Mouse (Mus musculus): ENCODE results near the gene Tbx10. TPM values are rescaled to one million over a fixed set of nuclear protein-coding genes. Genes with fewer than 3 reads are reported as not detected.
A peak's percentile ranks its signal among the peaks of the same experiment; 100 is the strongest.
"Not testable (repeated sequence)": the region's sequence is repeated elsewhere in the genome, so short reads cannot be mapped to it uniquely, and the experiment has no call there.

Tbx10 gene
- polyA plus RNA-seq, 1 experiment from 2014 or later = not detected

GRCm38 (mm10) chr19:4040941-4041340, 48.4 kb downstream of the Tbx10 start:
- not testable (repeated sequence) for H3K9me3 ChIP-seq; DNase-seq (ENCODE audit: extremely low spot score, low spot score); H3K27ac ChIP-seq; H3K27me3 ChIP-seq (ENCODE audit: poor library complexity, severe bottlenecking); H3K36me3 ChIP-seq (replicated peaks); H3K4me3 ChIP-seq
- peaks cover 24% of the 10 kb centered on the region for H3K4me1 ChIP-seq
- 92% methylated on average over 5 of the region's 5 CpGs for WGBS

GRCm38 (mm10) chr19:4041500-4041899, 48.9 kb downstream of the Tbx10 start:
- H3K36me3 ChIP-seq (replicated peaks); DNase-seq (ENCODE audit: extremely low spot score, low spot score); H3K4me3 ChIP-seq; H3K9me3 ChIP-seq; H3K27me3 ChIP-seq (ENCODE audit: poor library complexity, severe bottlenecking); H3K27ac ChIP-seq: not testable (repeated sequence)
- 87% methylated on average over 4 of the region's 4 CpGs for WGBS
- peaks cover 22% of the 10 kb centered on the region for H3K4me1 ChIP-seq

GRCm38 (mm10) chr19:4042124-4042523, 49.6 kb downstream of the Tbx10 start:
- H3K4me1 ChIP-seq = peaks cover 18% of the 10 kb centered on the region
- 78% methylated on average over 14 of the region's 14 CpGs for WGBS
- no peak overlapping the region for H3K4me3 ChIP-seq
- H3K27me3 ChIP-seq (ENCODE audit: poor library complexity, severe bottlenecking) = no peaks in the 10 kb centered on the region
- no peak for DNase-seq (ENCODE audit: extremely low spot score, low spot score)
- no peaks in the 10 kb centered on the region for H3K36me3 ChIP-seq (replicated peaks)
- H3K9me3 ChIP-seq = no peaks in the 10 kb centered on the region
- H3K27ac ChIP-seq = no peak overlapping the region

GRCm38 (mm10) chr19:4044109-4044508, 51.6 kb downstream of the Tbx10 start:
- 90% methylated on average over 5 of the region's 5 CpGs for WGBS
- not testable (repeated sequence) for H3K27ac ChIP-seq; DNase-seq (ENCODE audit: extremely low spot score, low spot score); H3K4me3 ChIP-seq; H3K36me3 ChIP-seq (replicated peaks); H3K27me3 ChIP-seq (ENCODE audit: poor library complexity, severe bottlenecking); H3K4me1 ChIP-seq; H3K9me3 ChIP-seq

DNA sequence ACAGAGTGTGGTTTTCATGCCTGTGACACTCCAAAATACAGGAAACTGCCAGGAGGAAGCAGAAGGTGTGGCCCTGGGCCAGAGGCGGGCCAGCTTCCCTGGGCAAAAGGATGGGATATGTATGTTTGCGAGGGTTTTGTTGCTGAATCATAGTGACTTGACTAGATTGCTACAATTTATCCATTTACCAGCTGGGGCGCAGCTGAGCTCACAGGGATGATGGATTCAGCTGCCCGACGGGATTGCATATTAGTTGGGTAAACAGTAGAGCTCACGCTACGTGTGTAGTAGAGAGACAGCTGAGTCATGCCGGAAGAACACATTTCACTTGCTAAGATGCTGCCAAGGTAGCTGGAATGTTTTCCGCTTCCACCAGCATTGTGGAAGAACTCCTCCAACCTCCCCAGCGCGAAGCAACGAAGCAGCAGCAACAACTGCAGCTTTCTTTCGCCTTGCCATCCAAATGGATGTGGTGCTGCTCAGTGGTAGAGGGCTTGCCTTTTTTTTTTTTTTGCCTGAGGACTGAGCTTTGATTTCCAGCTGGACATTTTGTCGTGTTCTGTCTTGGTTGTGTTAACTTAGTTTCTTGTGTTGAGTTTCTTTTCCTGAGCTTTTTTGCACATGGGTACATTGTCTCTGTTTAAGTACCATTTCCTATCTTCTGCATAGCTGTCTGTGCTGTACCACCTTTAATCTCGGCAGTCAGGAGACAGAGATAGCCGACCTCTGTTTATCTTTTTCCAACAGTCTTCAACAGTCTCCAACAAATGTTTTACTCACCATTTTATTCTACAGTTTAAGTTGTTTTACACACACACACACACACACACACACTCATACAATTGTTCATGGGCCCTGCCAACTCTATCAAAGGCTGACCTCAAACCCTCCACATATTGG, 53.7 kb downstream of the Tbx10 start, which contains the start of gene Gstp2:
Gene Gstp2, minus strand, starts transcription at position 58 of the 900 bp plus-strand sequence.
- H3K4me3 ChIP-seq = no peak within 1 kb of the TSS
- WGBS = 69% methylated on average over 16 of the region's 16 CpGs
- H3K36me3 ChIP-seq (replicated peaks) = no peaks in the 10 kb centered on the region
- H3K27me3 ChIP-seq (ENCODE audit: poor library complexity, severe bottlenecking) = no peaks in the 10 kb centered on the region
- H3K27ac ChIP-seq = no peak within 1 kb of the TSS
- 0 out of 2 replicates have a peak, but pooled peaks cover 6% of the 10 kb centered on the region for H3K4me1 ChIP-seq
- DNase-seq (ENCODE audit: extremely low spot score, low spot score) = no peak
- H3K9me3 ChIP-seq = no peaks in the 10 kb centered on the region

GRCm38 (mm10) chr19:4046866-4047254, 54.3 kb downstream of the Tbx10 start:
- no peak for DNase-seq (ENCODE audit: extremely low spot score, low spot score)
- Histone ChIP-seq H3K9me3 (no peaks in the 10 kb centered on the region), H3K36me3 (replicated peaks) (no peaks in the 10 kb centered on the region), H3K27me3 (ENCODE audit: poor library complexity, severe bottlenecking) (no peaks in the 10 kb centered on the region), H3K27ac (no peak overlapping the region), H3K4me1 (0 out of 2 replicates have a peak, but pooled peaks cover 6% of the 10 kb centered on the region), H3K4me3 (no peak overlapping the region)
- 85% methylated on average over 8 of the region's 8 CpGs for WGBS

DNA sequence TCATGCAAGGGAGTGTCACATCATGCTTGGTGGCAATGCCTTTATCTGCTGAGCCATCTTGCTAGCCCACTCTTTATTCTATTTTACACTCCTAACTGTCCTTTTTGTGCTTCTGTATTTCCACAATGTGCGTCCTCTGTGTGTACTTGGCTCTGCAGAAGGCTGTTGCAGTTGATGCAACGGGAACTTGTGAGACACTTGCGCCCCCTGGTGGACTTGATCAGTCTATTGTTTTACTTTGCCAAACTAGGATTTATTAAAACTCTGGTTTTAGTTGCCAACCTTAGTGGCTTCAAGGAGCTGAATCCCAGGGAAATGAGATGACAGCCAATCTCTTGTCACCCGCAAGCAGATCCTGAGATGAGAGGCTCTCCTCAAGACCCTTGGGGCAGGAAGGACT, 55.3 kb downstream of the Tbx10 start:
- Histone ChIP-seq H3K27ac (no peak overlapping the region), H3K4me1 (0 out of 2 replicates have a peak, but pooled peaks cover 6% of the 10 kb centered on the region), H3K36me3 (replicated peaks) (no peaks in the 10 kb centered on the region), H3K9me3 (no peaks in the 10 kb centered on the region), H3K27me3 (ENCODE audit: poor library complexity, severe bottlenecking) (no peaks in the 10 kb centered on the region), H3K4me3 (no peak overlapping the region)
- WGBS = 19% methylated on average over 4 of the region's 4 CpGs
- DNase-seq (ENCODE audit: extremely low spot score, low spot score) = peak; percentile 80

- not testable (repeated sequence) for DNase-seq (ENCODE audit: extremely low spot score, low spot score); H3K27me3 ChIP-seq (ENCODE audit: poor library complexity, severe bottlenecking); H3K27ac ChIP-seq; H3K36me3 ChIP-seq (replicated peaks); H3K9me3 ChIP-seq; H3K4me3 ChIP-seq; H3K4me1 ChIP-seq
- 84% methylated on average over 5 of the region's 5 CpGs for WGBS
Observed at GRCm38 (mm10) chr19:4049069-4049468, 56.5 kb downstream of the Tbx10 start.

Other genes starting within 250 kb of the Tbx10 start
- 29.2 and 29.3 TPM in 2 replicates for gene Kmt5b, start 225.3 kb upstream of the Tbx10 start, polyA plus RNA-seq (2016; fragmentation: Nextera tagmentation; extraction: Ambion mirVana)
- 52.3 and 54.3 TPM in 2 replicates for gene Chka, start 141.0 kb upstream of the Tbx10 start, polyA plus RNA-seq (2016; fragmentation: Nextera tagmentation; extraction: Ambion mirVana)
- 17.2 and 17.9 TPM in 2 replicates for gene Tcirg1, start 85.6 kb upstream of the Tbx10 start, polyA plus RNA-seq (2016; fragmentation: Nextera tagmentation; extraction: Ambion mirVana)
- 226 and 228 TPM in 2 replicates for gene Ndufs8, start 80.0 kb upstream of the Tbx10 start, polyA plus RNA-seq (2016; fragmentation: Nextera tagmentation; extraction: Ambion mirVana)
- gene Aldh3b1, start 62.9 kb upstream of the Tbx10 start, polyA plus RNA-seq (2016; fragmentation: Nextera tagmentation; extraction: Ambion mirVana) = 0.36 and 0.58 TPM in 2 replicates
- 4.6 and 4.9 TPM in 2 replicates for gene Unc93b1, start 57.6 kb upstream of the Tbx10 start, polyA plus RNA-seq (2016; fragmentation: Nextera tagmentation; extraction: Ambion mirVana)
- gene Aldh3b3, start 34.1 kb upstream of the Tbx10 start, polyA plus RNA-seq (2016; fragmentation: Nextera tagmentation; extraction: Ambion mirVana) = not detected in 2 replicates
- 0.37 and 0.39 TPM in 2 replicates for gene Aldh3b2, start 20.4 kb upstream of the Tbx10 start, polyA plus RNA-seq (2016; fragmentation: Nextera tagmentation; extraction: Ambion mirVana)
- gene Acy3, start 6.2 kb upstream of the Tbx10 start, polyA plus RNA-seq (2016; fragmentation: Nextera tagmentation; extraction: Ambion mirVana) = 1.8 and 2.5 TPM in 2 replicates
- gene Nudt8, start 7.8 kb downstream of the Tbx10 start, polyA plus RNA-seq (2016; fragmentation: Nextera tagmentation; extraction: Ambion mirVana) = 24.8 and 30.4 TPM in 2 replicates
- 2.8 and 3.5 TPM in 2 replicates for gene Gm49405, start 7.9 kb downstream of the Tbx10 start, polyA plus RNA-seq (2016; fragmentation: Nextera tagmentation; extraction: Ambion mirVana)
- 3.6 and 4.0 TPM in 2 replicates for gene Doc2g, start 10.6 kb downstream of the Tbx10 start, polyA plus RNA-seq (2016; fragmentation: Nextera tagmentation; extraction: Ambion mirVana)
- 208 and 210 TPM in 2 replicates for gene Ndufv1, start 20.1 kb downstream of the Tbx10 start, polyA plus RNA-seq (2016; fragmentation: Nextera tagmentation; extraction: Ambion mirVana)
- 412 and 423 TPM in 2 replicates for gene Gstp1, start 45.2 kb downstream of the Tbx10 start, polyA plus RNA-seq (2016; fragmentation: Nextera tagmentation; extraction: Ambion mirVana)
- 0.27 and 0.46 TPM in 2 replicates for gene Gstp2, start 53.3 kb downstream of the Tbx10 start, polyA plus RNA-seq (2016; fragmentation: Nextera tagmentation; extraction: Ambion mirVana)
- gene Gstp3, start 66.8 kb downstream of the Tbx10 start, polyA plus RNA-seq (2016; fragmentation: Nextera tagmentation; extraction: Ambion mirVana) = not detected in 2 replicates
- gene Cabp2, start 88.8 kb downstream of the Tbx10 start, polyA plus RNA-seq (2016; fragmentation: Nextera tagmentation; extraction: Ambion mirVana) = not detected in 2 replicates
- gene Cdk2ap2, start 104.4 kb downstream of the Tbx10 start, polyA plus RNA-seq (2016; fragmentation: Nextera tagmentation; extraction: Ambion mirVana) = 85.8 and 86.6 TPM in 2 replicates
- gene Pitpnm1, start 107.2 kb downstream of the Tbx10 start, polyA plus RNA-seq (2016; fragmentation: Nextera tagmentation; extraction: Ambion mirVana) = 12.1 and 15.8 TPM in 2 replicates
- 55.2 and 56.5 TPM in 2 replicates for gene Aip, start 133.1 kb downstream of the Tbx10 start, polyA plus RNA-seq (2016; fragmentation: Nextera tagmentation; extraction: Ambion mirVana)
- not detected in 2 replicates for gene Gpr152, start 147.0 kb downstream of the Tbx10 start, polyA plus RNA-seq (2016; fragmentation: Nextera tagmentation; extraction: Ambion mirVana)
- not detected in 2 replicates for gene Cabp4, start 151.3 kb downstream of the Tbx10 start, polyA plus RNA-seq (2016; fragmentation: Nextera tagmentation; extraction: Ambion mirVana)
- gene Coro1b, start 155.9 kb downstream of the Tbx10 start, polyA plus RNA-seq (2016; fragmentation: Nextera tagmentation; extraction: Ambion mirVana) = 128 and 130 TPM in 2 replicates
- gene Ptprcap, start 160.9 kb downstream of the Tbx10 start, polyA plus RNA-seq (2016; fragmentation: Nextera tagmentation; extraction: Ambion mirVana) = 0.71 TPM in 1 of 2 replicates, not detected in the other
- gene Rps6kb2, start 170.6 kb downstream of the Tbx10 start, polyA plus RNA-seq (2016; fragmentation: Nextera tagmentation; extraction: Ambion mirVana) = 59.7 TPM in 2 replicates
- gene Carns1, start 182.7 kb downstream of the Tbx10 start, polyA plus RNA-seq (2016; fragmentation: Nextera tagmentation; extraction: Ambion mirVana) = 2.5 TPM in 2 replicates
- 0.43 and 0.47 TPM in 2 replicates for gene Tbc1d10c, start 198.5 kb downstream of the Tbx10 start, polyA plus RNA-seq (2016; fragmentation: Nextera tagmentation; extraction: Ambion mirVana)
- 998 and 1,002 TPM in 2 replicates for gene Ppp1ca, start 199.3 kb downstream of the Tbx10 start, polyA plus RNA-seq (2016; fragmentation: Nextera tagmentation; extraction: Ambion mirVana)
- 57.4 and 67.1 TPM in 2 replicates for gene Rad9a, start 208.9 kb downstream of the Tbx10 start, polyA plus RNA-seq (2016; fragmentation: Nextera tagmentation; extraction: Ambion mirVana)
- gene Clcf1, start 221.5 kb downstream of the Tbx10 start, polyA plus RNA-seq (2016; fragmentation: Nextera tagmentation; extraction: Ambion mirVana) = 0.86 and 1.1 TPM in 2 replicates
- gene AC109138.7, start 221.6 kb downstream of the Tbx10 start, polyA plus RNA-seq (2016; fragmentation: Nextera tagmentation; extraction: Ambion mirVana) = not detected in 2 replicates
- gene Pold4, start 239.1 kb downstream of the Tbx10 start, polyA plus RNA-seq (2016; fragmentation: Nextera tagmentation; extraction: Ambion mirVana) = 10.4 and 10.6 TPM in 2 replicates

Data from forebrain, embryonic 10.5 days (tissue).